In genomic region chr9:103109911-103110310, GRCm38 (mm10) we compare ENCODE assay signal across 13 mouse cellular contexts. TPM values are rescaled to one million over a fixed set of nuclear protein-coding genes. Genes with fewer than 3 reads are reported as not detected.
A peak's percentile ranks its signal among the peaks of the same experiment; 100 is the strongest.
DNase-seq lines count a peak whose midpoint lies in the region; ATAC-seq and TF ChIP-seq lines count a peak whose summit lies in the region.
"Had no signal": no experiment of that assay in that cellular context is flagged by ENCODE, and none has a peak within 500 bp of the region (broad histone marks: within the 10 kb centered on the region; RNA-seq: fewer than 3 reads in every experiment).

No protein-coding gene starts in this region.

- peak overlapping the region; percentile 100 for H3K27ac ChIP-seq in cerebellum, adult 2 months (ENCODE audit: insufficient read depth, low read length)
- H3K27ac ChIP-seq in hindbrain, embryonic 13.5 days = no peak overlapping the region
- no peak overlapping the region for H3K27ac ChIP-seq in hindbrain, postnatal 0 days
- H3K27ac ChIP-seq in midbrain, embryonic 10.5 days (replicated peaks) = no peak overlapping the region
- H3K27ac ChIP-seq in midbrain, embryonic 14.5 days (replicated peaks; ENCODE audit: low read depth, low read length) = no peak overlapping the region
- no peak overlapping the region for H3K27ac ChIP-seq in liver, embryonic 15.5 days (replicated peaks)
- H3K27ac ChIP-seq: forebrain, embryonic 12.5 days had no signal

- TF ChIP-seq CTCF in cerebellum, adult 2 months (IDR thresholded peaks at IDR 0.05; ENCODE audit: borderline replicate concordance, insufficient read depth, low read depth, low read length) = no peak
- TF ChIP-seq CTCF in hindbrain, postnatal 0 days (IDR thresholded peaks at IDR 0.05; ENCODE audit: low read depth) = no peak

- no peaks in the 10 kb centered on the region for H3K27me3 ChIP-seq in cerebellum, adult 2 months (ENCODE audit: control insufficient read depth, insufficient read depth, low read length)
- no peaks in the 10 kb centered on the region for H3K27me3 ChIP-seq in hindbrain, embryonic 13.5 days
- H3K27me3 ChIP-seq in hindbrain, postnatal 0 days (ENCODE audit: insufficient read depth, low read length) = no peaks in the 10 kb centered on the region
- H3K27me3 ChIP-seq in midbrain, embryonic 10.5 days (ENCODE audit: low read depth, poor library complexity, severe bottlenecking) = peaks cover 54% of the 10 kb centered on the region
- H3K27me3 ChIP-seq in midbrain, embryonic 14.5 days (ENCODE audit: control insufficient read depth, insufficient read depth, low read length) = no peaks in the 10 kb centered on the region
- H3K27me3 ChIP-seq in liver, embryonic 15.5 days = peaks cover 65% of the 10 kb centered on the region

- DNase-seq in cerebellum, adult 2 months = no peak
- DNase-seq in cerebellum, adult 11 months = no peak
- DNase-seq in hindbrain, postnatal 0 days (ENCODE audit: low spot score) = no peak
- no peak for DNase-seq in midbrain, embryonic 10.5 days (ENCODE audit: low spot score)
- no peak for DNase-seq in midbrain, embryonic 14.5 days
- no peak for DNase-seq in embryo, embryonic 9.5 days (ENCODE audit: extremely low spot score)
- DNase-seq: adrenal gland, postnatal 14 days; kidney, postnatal 4 days had no signal

- no peak for TF ChIP-seq POLR2A in cerebellum, adult 2 months (IDR thresholded peaks at IDR 0.05; ENCODE audit: borderline replicate concordance, insufficient read depth, low read length)

- peaks cover 26% of the 10 kb centered on the region for H3K4me1 ChIP-seq in cerebellum, adult 2 months (ENCODE audit: control insufficient read depth, insufficient read depth, low read length)
- peaks cover 49% of the 10 kb centered on the region for H3K4me1 ChIP-seq in hindbrain, embryonic 13.5 days (replicated peaks)
- H3K4me1 ChIP-seq in hindbrain, postnatal 0 days (ENCODE audit: insufficient read depth, low read length) = peaks cover 18% of the 10 kb centered on the region
- H3K4me1 ChIP-seq in midbrain, embryonic 10.5 days = peaks cover 55% of the 10 kb centered on the region
- H3K4me1 ChIP-seq in midbrain, embryonic 14.5 days (ENCODE audit: control insufficient read depth, insufficient read depth, low read length) = peaks cover 37% of the 10 kb centered on the region
- H3K4me1 ChIP-seq in liver, embryonic 15.5 days (replicated peaks) = peaks cover 18% of the 10 kb centered on the region

- no peak overlapping the region for H3K9ac ChIP-seq in hindbrain, embryonic 13.5 days
- no peak overlapping the region for H3K9ac ChIP-seq in hindbrain, postnatal 0 days (replicated peaks; ENCODE audit: low read length)
- no peak overlapping the region for H3K9ac ChIP-seq in midbrain, embryonic 14.5 days (replicated peaks; ENCODE audit: low read length)
- H3K9ac ChIP-seq in liver, embryonic 15.5 days = no peak overlapping the region

- no peaks in the 10 kb centered on the region for H3K36me3 ChIP-seq in hindbrain, embryonic 13.5 days
- H3K36me3 ChIP-seq in hindbrain, postnatal 0 days (ENCODE audit: insufficient read depth, low read length) = no peaks in the 10 kb centered on the region
- no peaks in the 10 kb centered on the region for H3K36me3 ChIP-seq in midbrain, embryonic 10.5 days
- no peaks in the 10 kb centered on the region for H3K36me3 ChIP-seq in midbrain, embryonic 14.5 days (ENCODE audit: control insufficient read depth, insufficient read depth, low read length)
- H3K36me3 ChIP-seq in liver, embryonic 15.5 days (replicated peaks) = no peaks in the 10 kb centered on the region
- H3K36me3 ChIP-seq: forebrain, embryonic 12.5 days; G1E had no signal

- H3K9me3 ChIP-seq in hindbrain, embryonic 13.5 days = no peaks in the 10 kb centered on the region
- no peaks in the 10 kb centered on the region for H3K9me3 ChIP-seq in hindbrain, postnatal 0 days (ENCODE audit: low read length)
- no peaks in the 10 kb centered on the region for H3K9me3 ChIP-seq in midbrain, embryonic 10.5 days (replicated peaks)
- no peaks in the 10 kb centered on the region for H3K9me3 ChIP-seq in midbrain, embryonic 14.5 days (ENCODE audit: control insufficient read depth, low read length)
- H3K9me3 ChIP-seq in liver, embryonic 15.5 days (replicated peaks) = no peaks in the 10 kb centered on the region
- H3K9me3 ChIP-seq: forebrain, embryonic 12.5 days had no signal

- ATAC-seq in hindbrain, embryonic 13.5 days (ENCODE audit: low FRiP score) = no peak
- ATAC-seq in hindbrain, postnatal 0 days = no peak
- no peak for ATAC-seq in midbrain, embryonic 14.5 days (ENCODE audit: low FRiP score, low TSS enrichment)
- ATAC-seq in liver, embryonic 15.5 days (ENCODE audit: insufficient read depth) = no peak
- ATAC-seq: inflammation-experienced regulatory T-cells, adult 6 months had no signal

- WGBS in cerebellum, adult 2 months = 45% methylated on average over 2 of the region's 2 CpGs
- 70% methylated on average over 2 of the region's 2 CpGs for WGBS in hindbrain, embryonic 13.5 days
- 79% methylated on average over 2 of the region's 2 CpGs for WGBS in hindbrain, postnatal 0 days
- WGBS in midbrain, embryonic 10.5 days = 75% methylated on average over 2 of the region's 2 CpGs
- 76% methylated on average over 2 of the region's 2 CpGs for WGBS in midbrain, embryonic 14.5 days
- 42% methylated on average over 2 of the region's 2 CpGs for WGBS in liver, embryonic 15.5 days (ENCODE audit: insufficient replicate concordance)

- H3K4me2 ChIP-seq in hindbrain, embryonic 13.5 days = peak overlapping the region; percentile 66; the same call in 1 of the 2 replicates
- no peak overlapping the region for H3K4me2 ChIP-seq in hindbrain, postnatal 0 days (ENCODE audit: low read depth, low read length)
- H3K4me2 ChIP-seq in midbrain, embryonic 14.5 days (ENCODE audit: low read length) = no peak overlapping the region
- H3K4me2 ChIP-seq in liver, embryonic 15.5 days = peak overlapping the region; percentile 66; the same call in 1 of the 2 replicates

- H3K4me3 ChIP-seq in cerebellum, adult 2 months (replicated peaks; ENCODE audit: insufficient read depth, low read depth, low read length) = peak overlapping the region; percentile 23
- H3K4me3 ChIP-seq in hindbrain, embryonic 13.5 days = no peak overlapping the region
- no peak overlapping the region for H3K4me3 ChIP-seq in hindbrain, postnatal 0 days (ENCODE audit: low read length)
- peak overlapping the region; percentile 8; the same call in 1 of the 2 replicates for H3K4me3 ChIP-seq in midbrain, embryonic 10.5 days
- no peak overlapping the region for H3K4me3 ChIP-seq in midbrain, embryonic 14.5 days (replicated peaks; ENCODE audit: low read depth, low read length)
- no peak overlapping the region for H3K4me3 ChIP-seq in liver, embryonic 15.5 days (replicated peaks)

RNA-seq across cellular contexts. Expression of gene Rab6b, which starts 1.7 kb away (rescaled TPM):
- polyA plus RNA-seq in cerebellum, adult 2 months (2012; rRNA removed) = 188 and 199 TPM in 2 replicates
- 80.2 and 83.1 TPM in 2 replicates for polyA plus RNA-seq in hindbrain, embryonic 13.5 days (2015; fragmentation: Nextera tagmentation; extraction: Ambion mirVana)
- total RNA-seq in hindbrain, postnatal 0 days (2014; rRNA removed) = 210 and 223 TPM in 2 replicates
- 139 and 155 TPM in 2 replicates for polyA plus RNA-seq in hindbrain, postnatal 0 days (2015; fragmentation: Nextera tagmentation; extraction: Ambion mirVana)
- polyA plus RNA-seq in midbrain, embryonic 10.5 days (2016; fragmentation: Nextera tagmentation; extraction: Ambion mirVana) = 12.3 and 19.9 TPM in 2 replicates
- 64.2 and 93.4 TPM in 2 replicates for polyA plus RNA-seq in midbrain, embryonic 14.5 days (2014; fragmentation: Nextera tagmentation; extraction: Ambion mirVana)
- 0.18 and 0.30 TPM in 2 replicates for polyA plus RNA-seq in liver, embryonic 15.5 days (2015; fragmentation: Nextera tagmentation; extraction: Ambion mirVana)
- polyA plus RNA-seq: G1E had no signal

Comparison
In these comparisons a context has a peak if more than half of its experiments do, and no peak if none do; other contexts are left out.
1. H3K4me3 ChIP-seq: peak in cerebellum, adult 2 months (single experiment) and midbrain, embryonic 10.5 days (single experiment); none in hindbrain, embryonic 13.5 days (single experiment), hindbrain, postnatal 0 days (single experiment), midbrain, embryonic 14.5 days (single experiment) and liver, embryonic 15.5 days (single experiment).
2. H3K4me2 ChIP-seq: peak in hindbrain, embryonic 13.5 days (single experiment) and liver, embryonic 15.5 days (single experiment); none in hindbrain, postnatal 0 days (single experiment) and midbrain, embryonic 14.5 days (single experiment).
3. RNA of gene Rab6b, which starts 1.7 kb away (polyA plus RNA-seq): 188 to 199 TPM in cerebellum, adult 2 months, 139 to 155 TPM in hindbrain, postnatal 0 days, 80.2 to 83.1 TPM in hindbrain, embryonic 13.5 days, 64.2 to 93.4 TPM in midbrain, embryonic 14.5 days and 12.3 to 19.9 TPM in midbrain, embryonic 10.5 days; 0.18 to 0.30 TPM in liver, embryonic 15.5 days; every median in the first group is over 10 times any median in the second.